Mouse (Mus musculus) liver, embryonic 15.5 days (tissue): ENCODE results near the gene Krtap10-4. TPM values are rescaled to one million over a fixed set of nuclear protein-coding genes. Genes with fewer than 3 reads are reported as not detected.
"Not testable (repeated sequence)": the region's sequence is repeated elsewhere in the genome, so short reads cannot be mapped to it uniquely, and the experiment has no call there.

Source experiments
- ATAC-seq: fragments of 200-750 bp; cut with Nextera tagmentation; 2 replicates; pipeline ENCODE4 v1.8.0; 2017; ENCODE audit warnings: moderate number of reproducible peaks, mild to moderate bottlenecking, moderate library complexity; ENCODE audit not compliant: insufficient read depth
- H3K27ac ChIP-seq: fragments of 300-500 bp; sonication (generic); replicated peaks from 2 replicates; pipeline ENCODE4 v1.5.1; 2015; ENCODE audit warnings: mild to moderate bottlenecking, inconsistent platforms
- H3K27me3 ChIP-seq: fragments of 300-500 bp; sonication (generic); 2 replicates; pipeline ENCODE4 v1.6.1; 2015; ENCODE audit warnings: mild to moderate bottlenecking, inconsistent platforms
- H3K36me3 ChIP-seq: fragments of 300-500 bp; sonication (generic); replicated peaks from 2 replicates; pipeline ENCODE4 v1.6.1; 2015; ENCODE audit warnings: moderate library complexity, mild to moderate bottlenecking, inconsistent platforms
- H3K4me1 ChIP-seq: fragments of 300-500 bp; sonication (generic); replicated peaks from 2 replicates; pipeline ENCODE4 v1.6.1; 2015; ENCODE audit warnings: inconsistent platforms
- H3K4me2 ChIP-seq: fragments of 300-500 bp; sonication (generic); 2 replicates; pipeline ENCODE4 v1.6.1; 2015; ENCODE audit warnings: moderate library complexity, mild to moderate bottlenecking, inconsistent platforms
- H3K4me3 ChIP-seq: fragments of 300-500 bp; sonication (generic); replicated peaks from 2 replicates; pipeline ENCODE4 v1.5.1; 2015; ENCODE audit warnings: mild to moderate bottlenecking, inconsistent platforms
- H3K9ac ChIP-seq: fragments of 300-500 bp; sonication (generic); 2 replicates; pipeline ENCODE4 v1.6.1; 2015; ENCODE audit warnings: moderate library complexity, mild to moderate bottlenecking, inconsistent platforms
- H3K9me3 ChIP-seq: fragments of 300-500 bp; sonication (generic); replicated peaks from 2 replicates; pipeline ENCODE4 v1.6.1; 2016; ENCODE audit warnings: inconsistent platforms
- WGBS: fragments of 180-500 bp; shearing (Covaris S2); methylation state at CpG from one replicate; pipeline ENCODE4 v1.1.7; 2015; ENCODE audit warnings: mixed read lengths; ENCODE audit not compliant: insufficient replicate concordance; 5-methylcytosine and 5-hydroxymethylcytosine counted together
- polyA plus RNA-seq: library from polyadenylated mRNA; unstranded; fragments of >200 nt; fragmentation: Nextera tagmentation; extraction: Ambion mirVana; gene quantifications from 2 replicates; pipeline ENCODE4 v1.2.1, GENCODE M21; 2015

Krtap10-4 gene
- polyA plus RNA-seq, 1 experiment from 2014 or later: not detected

- not testable (repeated sequence) for H3K27ac ChIP-seq, H3K9ac ChIP-seq, H3K4me2 ChIP-seq, H3K4me3 ChIP-seq, ATAC-seq, H3K4me1 ChIP-seq, H3K27me3 ChIP-seq, H3K9me3 ChIP-seq, H3K36me3 ChIP-seq
- WGBS: 57% methylated on average over 1 of the region's 1 CpGs
These were observed 39.0 kb downstream of the Krtap10-4 start, which contains the start of gene Gm7137 for GRCm38 (mm10) chr10:77787876-77788275. Gene Gm7137, minus strand, starts transcription at chr10:77788200.

- not testable (repeated sequence) for H3K4me1 ChIP-seq, H3K36me3 ChIP-seq, H3K27me3 ChIP-seq, H3K27ac ChIP-seq, H3K9me3 ChIP-seq, ATAC-seq, H3K4me3 ChIP-seq, H3K4me2 ChIP-seq, H3K9ac ChIP-seq
- 67% methylated on average over 3 of the region's 3 CpGs for WGBS
These were observed 43.5 kb downstream of the Krtap10-4 start for GRCm38 (mm10) chr10:77783396-77783795.

- H3K4me2 ChIP-seq, H3K27me3 ChIP-seq, H3K27ac ChIP-seq, H3K36me3 ChIP-seq, ATAC-seq, H3K9me3 ChIP-seq, H3K9ac ChIP-seq, H3K4me1 ChIP-seq, H3K4me3 ChIP-seq: not testable (repeated sequence)
- WGBS: 22% methylated on average over 1 of the region's 1 CpGs
These were observed 44.5 kb downstream of the Krtap10-4 start, which contains the start of gene Gm3250 for GRCm38 (mm10) chr10:77782442-77782841. Gene Gm3250, minus strand, starts transcription at chr10:77782542.

- H3K4me1 ChIP-seq, H3K9ac ChIP-seq, H3K27ac ChIP-seq, H3K27me3 ChIP-seq, H3K36me3 ChIP-seq, H3K4me3 ChIP-seq, ATAC-seq, H3K4me2 ChIP-seq, H3K9me3 ChIP-seq: not testable (repeated sequence)
- 48% methylated on average over 1 of the region's 1 CpGs for WGBS
These were observed 50.1 kb downstream of the Krtap10-4 start, which contains the start of gene Gm7138 for GRCm38 (mm10) chr10:77776844-77777243. Gene Gm7138, minus strand, starts transcription at chr10:77776944.

Other genes with a start within 250 kb of the Krtap10-4 start
- gene Pttg1ip, start 245.4 kb downstream of the Krtap10-4 start, polyA plus RNA-seq: 79.6 and 89.2 TPM in 2 replicates
- gene Sumo3, start 221.0 kb downstream of the Krtap10-4 start, polyA plus RNA-seq: 91.2 and 93.4 TPM in 2 replicates
- gene Gm49325, start 220.9 kb downstream of the Krtap10-4 start, polyA plus RNA-seq: 0.82 TPM in 1 of 2 replicates, not detected in the other
- 47.0 and 58.0 TPM in 2 replicates for gene Ube2g2, start 204.8 kb downstream of the Krtap10-4 start, polyA plus RNA-seq
- gene Tspear, start 140.5 kb downstream of the Krtap10-4 start, polyA plus RNA-seq: 0.06 TPM in 1 of 2 replicates, not detected in the other
- not detected in 2 replicates for gene Gm19402, start 136.3 kb downstream of the Krtap10-4 start, polyA plus RNA-seq
- gene Gm9508, start 129.9 kb downstream of the Krtap10-4 start, polyA plus RNA-seq: not detected in 2 replicates
- not detected in 2 replicates for gene Gm10272, start 120.5 kb downstream of the Krtap10-4 start, polyA plus RNA-seq
- gene Gm10024, start 115.6 kb downstream of the Krtap10-4 start, polyA plus RNA-seq: not detected in 2 replicates
- not detected in 2 replicates for gene Gm10142, start 111.3 kb downstream of the Krtap10-4 start, polyA plus RNA-seq
- not detected in 2 replicates for gene Krtap12-1, start 106.5 kb downstream of the Krtap10-4 start, polyA plus RNA-seq
- not detected in 2 replicates for gene Gm10100, start 100.6 kb downstream of the Krtap10-4 start, polyA plus RNA-seq
- gene Gm18596, start 84.5 kb downstream of the Krtap10-4 start, polyA plus RNA-seq: not detected in 2 replicates
- not detected in 2 replicates for gene Gm9736, start 75.7 kb downstream of the Krtap10-4 start, polyA plus RNA-seq
- gene Gm3233, start 67.4 kb downstream of the Krtap10-4 start, polyA plus RNA-seq: not detected in 2 replicates
- not detected in 2 replicates for gene Gm3238, start 55.8 kb downstream of the Krtap10-4 start, polyA plus RNA-seq
- not detected in 2 replicates for gene Gm7138, start 50.2 kb downstream of the Krtap10-4 start, polyA plus RNA-seq
- gene Gm3250, start 44.6 kb downstream of the Krtap10-4 start, polyA plus RNA-seq: not detected in 2 replicates
- gene Gm7137, start 38.9 kb downstream of the Krtap10-4 start, polyA plus RNA-seq: not detected in 2 replicates
- gene Gm9639, start 32.0 kb downstream of the Krtap10-4 start, polyA plus RNA-seq: not detected in 2 replicates
- gene Gm19668, start 28.0 kb downstream of the Krtap10-4 start, polyA plus RNA-seq: not detected in 2 replicates
- not detected in 2 replicates for gene Gm9507, start 15.3 kb downstream of the Krtap10-4 start, polyA plus RNA-seq
- not detected in 2 replicates for gene Gm2696, start 12.4 kb downstream of the Krtap10-4 start, polyA plus RNA-seq
- gene Krtap10-10, start 8.9 kb upstream of the Krtap10-4 start, polyA plus RNA-seq: not detected in 2 replicates
- gene Gm36176, start 19.7 kb upstream of the Krtap10-4 start, polyA plus RNA-seq: not detected in 2 replicates
- not detected in 2 replicates for gene Gm10318, start 25.8 kb upstream of the Krtap10-4 start, polyA plus RNA-seq
- gene Gm3285, start 34.9 kb upstream of the Krtap10-4 start, polyA plus RNA-seq: not detected in 2 replicates
- 13.7 and 16.3 TPM in 2 replicates for gene Lrrc3, start 75.4 kb upstream of the Krtap10-4 start, polyA plus RNA-seq
- 2.2 and 3.2 TPM in 2 replicates for gene Trpm2, start 143.5 kb upstream of the Krtap10-4 start, polyA plus RNA-seq
- 4.4 and 4.7 TPM in 2 replicates for gene 1810043G02Rik, start 151.4 kb upstream of the Krtap10-4 start, polyA plus RNA-seq
- 80.6 and 85.9 TPM in 2 replicates for gene Pfkl, start 183.0 kb upstream of the Krtap10-4 start, polyA plus RNA-seq
- not detected in 2 replicates for gene Dnmt3l, start 214.9 kb upstream of the Krtap10-4 start, polyA plus RNA-seq
- gene Aire, start 216.5 kb upstream of the Krtap10-4 start, polyA plus RNA-seq: not detected in 2 replicates
- gene Icosl, start 242.2 kb upstream of the Krtap10-4 start, polyA plus RNA-seq: 2.2 TPM in 2 replicates